Mouse (Mus musculus) kidney, postnatal 36 days (tissue): Measurements from ENCODE around the gene Lmna.

Experiments
- DNase-seq, 2 experiments: peaks; one replicate each; pipeline ENCODE4 v3.0.0; 2021 to 2022; ENCODE audit warnings: mixed read lengths in 2 of 2

Gene Lmna

DNA sequence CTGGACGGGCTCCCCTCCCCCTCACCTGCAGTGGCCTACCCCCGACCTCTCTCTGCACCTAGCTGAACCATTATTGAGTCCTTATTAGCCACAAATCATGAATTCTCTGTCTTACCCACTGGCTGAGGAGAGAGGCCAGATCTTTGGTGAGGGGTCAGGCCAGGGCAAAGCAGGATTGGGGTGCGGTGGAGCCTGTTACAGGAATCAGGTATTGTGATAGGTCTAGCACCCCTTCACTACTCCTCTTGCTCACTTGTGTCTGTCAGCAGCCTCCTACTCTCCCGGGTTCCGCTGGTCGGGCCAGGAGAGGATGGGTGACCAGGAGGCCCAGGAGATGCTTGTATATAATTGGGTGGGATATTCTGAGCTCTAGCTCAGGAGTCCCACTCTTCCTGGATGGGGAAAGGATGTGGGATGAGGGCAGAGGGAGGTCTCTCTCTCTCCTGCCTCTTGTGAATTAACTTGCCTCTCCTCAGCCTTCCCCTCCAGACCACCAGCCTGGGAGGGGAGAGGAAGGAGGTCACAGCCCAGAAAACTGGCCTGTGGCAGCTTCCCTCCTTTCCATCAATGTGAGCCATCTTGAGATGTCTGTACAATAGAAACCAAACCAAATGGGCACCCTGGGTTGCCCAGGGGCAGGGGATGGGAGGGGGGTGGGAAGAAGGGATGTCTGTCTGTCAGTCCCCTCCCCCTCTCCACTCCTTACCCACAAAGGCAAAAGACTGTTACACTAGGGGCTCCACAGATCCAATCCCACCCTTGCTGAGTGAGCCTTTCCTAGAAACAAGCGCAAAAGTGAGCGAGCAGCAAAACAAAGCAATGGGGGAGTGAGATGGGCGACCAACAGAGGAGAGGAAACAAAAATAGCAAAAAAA is 28.8 kb upstream of the Lmna start:
- DNase-seq = no peak

DNA sequence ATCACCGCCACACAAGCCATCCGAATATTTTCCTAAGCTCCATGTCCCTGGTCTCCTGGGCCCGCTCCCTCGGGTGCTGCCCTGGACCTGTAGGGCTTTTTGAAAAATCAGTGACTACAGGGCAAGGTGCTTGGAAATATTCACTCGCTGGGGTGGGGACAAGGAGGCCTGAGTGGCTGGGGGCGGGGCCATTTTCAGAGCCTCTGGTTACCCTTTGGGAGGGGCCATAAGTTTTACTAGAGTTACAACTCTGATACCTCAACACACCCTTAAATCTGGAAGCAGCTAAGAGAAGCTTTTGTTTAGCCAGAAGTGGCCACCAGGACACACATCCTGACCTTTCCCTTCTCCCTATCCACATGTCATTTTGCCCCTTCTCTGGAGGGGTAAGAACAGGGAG is 27.4 kb upstream of the Lmna start:
- DNase-seq = peak in 1 of 2 experiments; percentile 44

- peak; percentile 89 for DNase-seq
Measured at GRCm38 (mm10) chr3:88536103-88536930, 26.6 kb upstream of the Lmna start.

DNA sequence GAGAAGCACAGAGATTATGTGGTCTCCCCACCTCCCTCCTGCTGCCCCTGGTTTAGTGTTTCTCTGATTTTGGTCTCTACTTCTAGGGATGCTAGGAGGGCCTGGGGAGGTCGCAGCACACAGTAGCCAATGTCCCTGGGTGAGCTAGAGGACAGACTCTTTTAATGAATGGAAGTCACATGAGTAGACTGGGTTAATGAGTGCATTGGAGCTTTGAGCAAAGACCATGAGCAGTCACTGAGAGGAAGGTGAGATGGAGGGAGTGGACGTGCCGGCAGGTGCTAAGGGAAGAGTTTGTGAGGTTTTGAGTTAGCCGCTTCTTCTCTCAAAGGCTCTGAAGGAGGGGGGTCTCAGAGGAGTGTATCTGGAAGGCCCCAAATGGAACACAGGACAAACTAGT is 25.8 kb upstream of the Lmna start:
- DNase-seq = peak in 1 of 2 experiments; percentile 27

DNA sequence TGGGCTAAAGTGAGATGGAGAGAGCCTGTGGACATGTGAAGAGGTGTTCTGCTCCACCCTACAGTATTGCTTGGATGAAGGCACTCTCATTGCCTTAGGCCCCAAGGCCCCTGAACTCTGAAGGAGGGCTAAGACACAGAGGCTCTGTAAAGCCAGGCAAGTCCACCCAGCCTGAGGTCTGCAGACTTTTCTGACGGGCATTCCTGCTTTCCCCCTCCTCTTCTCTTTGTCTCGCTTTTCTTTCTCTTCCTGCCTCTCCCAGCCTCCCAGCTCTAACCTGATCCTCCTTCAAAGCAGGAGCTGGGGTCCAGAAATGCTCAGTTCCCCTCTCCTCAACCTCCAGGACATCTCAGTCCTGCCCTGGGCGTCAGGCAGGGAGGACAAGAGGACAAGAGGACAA is 25.2 kb upstream of the Lmna start:
- no peak for DNase-seq

- DNase-seq = no peak
Measured at GRCm38 (mm10) chr3:88533706-88534105, 23.9 kb upstream of the Lmna start.

DNA sequence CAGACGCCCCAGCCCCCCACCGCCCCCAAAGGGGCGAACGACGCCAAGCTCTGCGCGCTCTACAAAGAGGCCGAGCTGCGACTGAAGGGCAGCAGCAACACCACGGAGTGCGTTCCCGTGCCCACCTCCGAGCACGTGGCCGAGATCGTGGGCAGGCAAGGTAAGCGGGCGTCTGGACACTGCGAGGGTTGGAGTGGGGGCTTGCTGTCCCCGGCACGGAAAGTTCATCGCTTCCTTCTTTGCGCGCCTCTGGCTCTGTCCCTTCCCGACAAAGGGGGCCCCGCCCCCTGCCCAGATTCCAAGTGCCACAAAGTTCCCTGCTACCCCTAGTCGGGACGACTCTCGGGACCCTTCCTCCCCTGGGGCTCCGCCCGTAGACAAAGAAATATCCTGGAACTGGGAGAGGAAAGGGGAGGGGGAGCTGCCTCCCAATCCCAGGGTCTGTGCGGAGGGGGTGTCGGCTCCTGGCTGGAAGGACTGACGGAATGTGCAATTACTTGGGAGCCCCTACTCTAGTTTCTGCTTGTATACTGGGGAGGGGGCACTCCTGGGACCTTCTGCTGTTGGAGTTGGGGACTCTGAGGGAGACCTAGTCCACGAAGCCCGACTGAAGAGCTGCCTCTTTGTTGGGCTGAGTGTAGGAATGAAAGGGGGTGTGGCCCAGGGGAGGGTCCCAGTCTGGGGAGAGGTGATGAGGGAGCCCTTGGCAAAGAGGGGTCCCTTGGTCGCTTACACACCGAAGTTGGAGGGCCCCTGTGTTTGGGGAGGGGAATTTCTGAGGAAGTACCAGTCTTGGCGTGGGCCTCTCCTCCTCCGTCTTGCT is 23.1 kb upstream of the Lmna start:
- no peak for DNase-seq

GRCm38 (mm10) chr3:88532299-88532674 is 22.5 kb upstream of the Lmna start, which contains the start of gene Mex3a:
Gene Mex3a (plus strand): TSS chr3:88532395.
- no peak for DNase-seq

DNA sequence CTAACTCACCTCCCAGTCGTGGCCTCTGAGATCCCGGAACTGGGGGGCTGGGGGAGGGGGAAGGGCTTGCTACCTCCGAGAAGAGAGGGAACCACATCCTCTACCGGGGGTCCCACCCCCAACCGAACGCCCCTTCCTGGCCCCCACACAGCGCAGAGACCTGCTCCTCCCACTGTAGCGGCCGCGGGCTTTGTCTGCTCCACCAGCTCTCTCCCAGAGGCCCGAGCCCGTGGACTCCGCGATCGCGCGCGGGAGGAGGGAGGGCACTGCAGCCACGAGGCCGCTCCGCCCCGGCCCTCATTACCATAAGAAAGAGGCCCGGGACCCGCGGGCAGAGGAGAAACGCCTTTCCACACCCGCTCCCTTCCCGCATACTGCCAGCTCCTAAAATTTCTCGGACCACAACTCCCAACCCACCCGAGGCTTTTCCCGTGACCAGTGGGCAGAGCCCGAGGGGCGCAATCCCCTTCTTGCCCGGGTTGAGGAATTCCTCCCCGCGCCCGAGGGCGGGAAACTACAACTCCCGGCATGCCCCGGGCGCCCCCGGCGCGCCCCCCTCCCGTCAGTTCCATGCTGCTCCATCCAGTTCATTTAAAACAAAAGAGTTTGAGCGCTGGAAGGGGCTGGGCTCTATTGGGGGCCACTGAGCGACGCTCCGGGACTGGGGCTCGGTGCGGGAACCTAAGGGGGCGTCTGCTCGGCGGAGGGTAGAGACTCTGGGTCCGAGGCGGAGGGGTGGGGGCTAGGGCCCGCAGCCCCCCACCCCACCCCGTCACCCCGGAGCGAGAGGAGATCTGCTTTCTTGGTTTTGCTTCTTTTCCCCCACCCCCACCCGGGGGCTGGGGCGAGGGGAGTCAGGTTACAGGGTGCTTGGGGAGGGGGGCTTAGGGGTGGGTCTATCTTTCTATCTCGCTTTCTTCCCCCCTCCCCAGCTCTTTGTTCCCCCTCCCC is 21.9 kb upstream of the Lmna start:
- peak; percentile 86 to 93 for DNase-seq

DNA sequence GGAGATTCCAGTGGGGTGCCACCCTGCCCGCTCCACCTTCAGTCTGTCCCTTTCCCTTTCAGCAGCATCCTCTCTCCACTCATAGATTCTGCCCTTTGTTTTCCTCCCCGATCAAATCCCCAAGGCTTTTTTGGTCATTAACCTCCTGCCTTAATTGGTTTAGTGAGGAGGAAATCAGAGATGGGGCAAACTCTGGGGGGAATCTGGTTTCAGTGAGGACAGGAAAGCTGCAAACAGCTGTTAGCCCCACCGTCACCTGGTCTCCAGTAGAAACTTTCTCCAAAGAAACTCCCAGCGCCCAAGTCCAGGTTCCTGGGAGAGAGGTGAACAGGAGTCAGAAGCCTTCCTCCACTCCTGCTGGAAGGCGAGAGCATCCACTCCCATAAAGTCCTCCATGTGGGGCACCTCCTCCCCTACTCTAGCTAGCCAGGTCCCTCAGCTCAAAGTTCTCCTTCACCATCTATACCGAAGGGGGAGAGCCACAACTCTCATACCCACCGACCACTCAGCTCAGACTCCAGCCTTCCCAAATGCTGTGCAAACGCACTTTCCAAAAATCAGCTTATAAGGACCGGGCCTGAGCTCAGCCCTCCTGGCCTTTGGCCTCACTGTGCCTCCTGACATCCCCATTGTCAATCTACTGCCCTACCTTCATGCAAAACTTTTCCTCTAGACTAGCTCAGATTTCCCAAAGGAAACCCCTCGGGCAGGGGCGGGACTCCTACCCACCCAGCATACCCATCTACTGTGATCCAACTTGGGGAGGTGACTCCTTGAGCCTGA is 20.5 kb upstream of the Lmna start:
- DNase-seq = no peak

GRCm38 (mm10) chr3:88529204-88530000 is 19.6 kb upstream of the Lmna start:
- DNase-seq = no peak

GRCm38 (mm10) chr3:88528646-88529045 is 18.9 kb upstream of the Lmna start:
- peak in 1 of 2 experiments; percentile 47 for DNase-seq

DNA sequence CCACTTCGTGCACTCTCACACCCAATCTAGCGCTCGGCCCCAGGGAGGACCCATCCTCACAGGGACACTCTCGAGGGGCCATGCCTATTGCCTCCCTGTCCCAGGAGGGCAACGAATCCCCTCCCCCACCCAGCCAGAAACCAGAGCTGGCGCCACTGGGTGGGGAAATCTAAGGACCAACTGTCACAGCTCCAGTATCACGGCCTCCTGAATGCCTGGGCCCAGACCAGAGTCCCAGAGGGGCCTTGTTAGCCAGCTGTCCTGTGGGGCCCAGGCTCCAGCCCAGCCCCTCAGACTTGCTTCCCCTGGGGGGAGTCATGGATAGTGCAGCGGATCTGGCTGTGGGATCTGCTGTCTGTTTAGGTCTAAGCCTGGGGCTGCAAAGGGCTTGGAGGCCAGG is 17.8 kb upstream of the Lmna start:
- DNase-seq = no peak

DNA sequence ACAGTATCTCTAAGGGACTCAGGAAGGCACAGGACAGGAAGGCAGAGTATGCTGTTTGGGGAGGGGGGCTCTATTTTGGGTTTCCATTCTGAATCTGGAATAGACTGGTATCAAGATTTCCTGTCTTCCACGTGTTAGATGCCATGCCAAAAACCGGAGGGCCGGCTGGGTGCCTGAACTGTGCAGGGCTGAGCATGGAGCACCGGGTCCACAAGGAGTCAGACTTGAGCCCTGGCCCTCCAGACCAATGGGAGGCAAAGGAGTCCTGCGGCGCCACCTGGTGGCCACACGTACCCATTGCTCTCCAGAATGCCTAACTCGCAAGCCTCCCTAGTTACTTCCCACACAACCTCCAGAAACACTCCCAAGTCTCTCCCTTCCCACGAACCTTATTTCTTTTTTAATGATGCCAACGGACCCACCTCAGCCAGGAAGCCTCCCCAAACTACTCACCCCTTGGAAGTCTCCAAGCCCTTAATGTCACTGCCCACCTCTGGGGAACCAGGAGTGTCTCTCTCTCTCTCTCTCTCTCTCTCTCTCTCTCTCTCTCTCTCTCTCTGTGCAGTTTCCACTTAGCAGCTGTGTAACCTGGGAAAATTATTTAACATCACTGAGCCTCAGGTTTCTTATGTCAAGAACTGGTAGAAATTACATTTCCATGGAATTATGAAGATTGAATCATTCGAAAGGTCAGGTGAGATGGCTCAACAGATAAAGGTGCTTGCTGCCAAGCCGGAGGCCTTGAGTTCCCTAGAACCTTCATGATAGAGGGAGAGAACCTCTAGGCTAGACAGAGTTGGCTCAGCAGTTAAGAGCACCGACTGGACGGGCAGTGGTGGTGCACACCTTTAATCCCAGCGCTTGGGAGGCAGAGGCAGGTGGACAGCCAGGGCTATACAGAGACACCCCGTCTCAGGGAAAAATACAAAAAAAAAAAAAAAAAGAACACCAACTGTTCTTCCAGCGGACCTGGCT is 16.7 kb upstream of the Lmna start:
- peak; percentile 91 to 94 for DNase-seq

DNA sequence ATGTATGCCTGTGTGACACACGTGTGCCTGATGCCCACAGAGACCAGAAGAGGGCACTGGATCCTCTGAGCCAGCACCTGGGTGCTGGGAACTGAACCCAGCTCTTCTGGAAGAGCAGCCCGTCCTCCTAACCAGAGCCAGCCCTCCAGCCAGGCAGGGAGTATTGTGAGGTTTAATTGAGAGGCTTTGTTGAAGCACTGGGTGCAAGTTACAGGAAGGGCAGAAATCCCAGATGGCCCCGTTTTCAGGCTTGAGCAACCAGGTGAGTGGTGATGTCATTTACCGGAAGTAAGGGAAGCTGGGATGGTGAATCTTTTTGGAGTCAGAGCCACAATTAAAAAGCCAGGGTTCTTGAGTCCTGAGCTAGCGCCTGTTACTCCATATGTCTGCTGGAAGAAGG is 15.3 kb upstream of the Lmna start:
- no peak for DNase-seq

DNA sequence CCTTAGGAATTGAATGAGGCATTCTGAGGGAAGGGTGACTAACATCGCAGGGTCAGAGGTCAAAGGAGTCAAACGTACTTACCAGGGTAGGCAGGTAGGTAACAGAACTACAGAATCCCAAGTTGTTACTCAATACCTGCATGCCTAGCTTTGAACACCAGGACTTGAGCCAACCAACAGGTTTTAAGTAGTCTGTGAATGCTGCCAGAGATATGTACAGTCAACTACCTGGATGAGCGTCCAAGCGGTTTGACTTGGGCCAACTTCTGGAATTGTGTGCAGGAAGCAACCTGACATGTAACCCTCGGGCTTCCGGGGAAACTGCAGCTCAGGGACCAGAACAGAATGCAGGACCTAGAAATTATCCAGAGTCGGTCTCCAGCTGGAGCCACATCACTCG is 13.3 kb upstream of the Lmna start:
- DNase-seq = no peak

DNA sequence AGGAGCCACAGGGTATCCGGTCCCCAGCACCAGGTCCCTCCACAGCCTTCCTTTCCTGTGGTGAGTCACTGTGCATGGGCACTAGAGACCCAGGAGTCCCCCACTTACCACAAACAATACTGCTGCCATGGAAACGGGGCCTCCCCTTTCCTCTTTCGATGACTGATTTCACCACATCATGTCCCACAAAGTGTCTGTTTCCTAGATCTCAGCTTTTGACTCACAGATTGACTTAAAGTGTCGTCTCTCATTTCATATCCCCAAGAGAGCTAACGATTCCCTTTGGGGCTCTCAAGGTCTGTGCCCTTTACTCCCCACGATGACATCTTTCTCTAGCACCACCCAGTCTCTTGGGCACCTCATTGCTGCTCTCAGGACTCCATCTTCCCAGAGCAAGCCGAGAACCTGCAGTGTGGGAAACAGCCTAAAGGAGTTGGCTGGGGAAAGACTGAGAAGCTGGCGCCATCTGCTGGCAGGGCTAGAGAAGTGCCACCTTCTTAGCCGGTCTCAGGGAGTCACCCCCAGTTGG is 12.1 kb upstream of the Lmna start:
- DNase-seq = peak; percentile 59 to 77

- DNase-seq = no peak
Measured at GRCm38 (mm10) chr3:88521156-88521555, 11.4 kb upstream of the Lmna start.

DNA sequence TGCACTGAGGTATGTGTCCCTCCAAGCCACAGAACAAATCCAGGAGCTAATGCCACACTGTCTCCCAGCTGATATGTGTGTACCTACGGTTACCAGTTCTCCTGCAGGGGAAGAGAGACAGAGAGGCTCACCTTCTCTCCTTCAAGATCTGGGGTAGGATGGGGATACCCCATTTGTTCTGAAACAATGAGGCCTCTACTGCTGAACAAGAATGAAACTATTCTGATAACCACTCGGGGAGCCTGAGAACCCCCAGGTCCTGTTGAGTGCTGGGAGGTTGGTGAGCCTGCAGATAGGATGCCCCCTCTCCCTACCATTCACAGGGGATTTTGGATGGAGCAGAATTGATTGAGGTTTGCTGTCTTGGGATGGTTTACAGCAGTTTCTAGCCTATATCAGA is 10.3 kb upstream of the Lmna start:
- DNase-seq = no peak
